Mouse (Mus musculus) midbrain, embryonic 15.5 days (tissue): ENCODE data around the gene Atf6. TPM values are rescaled to one million over a fixed set of nuclear protein-coding genes. Genes with fewer than 3 reads are reported as not detected.

ENCODE experiments used
- ATAC-seq: fragments of 200-750 bp; cut with Nextera tagmentation; replicated peaks from 2 replicates; pipeline ENCODE4 v1.8.0; 2017; ENCODE audit warnings: moderate TSS enrichment
- H3K27ac ChIP-seq: fragments of 300-500 bp; sonication (generic); 2 replicates; pipeline ENCODE4 v1.5.1; 2015; ENCODE audit warnings: mild to moderate bottlenecking, inconsistent platforms
- H3K27me3 ChIP-seq: fragments of 300-500 bp; sonication (generic); replicated peaks from 2 replicates; pipeline ENCODE4 v1.6.1; 2015; ENCODE audit warnings: inconsistent platforms
- H3K36me3 ChIP-seq: fragments of 300-500 bp; sonication (generic); replicated peaks from 2 replicates; pipeline ENCODE4 v1.6.1; 2015; ENCODE audit warnings: inconsistent platforms
- H3K4me1 ChIP-seq: fragments of 300-500 bp; sonication (generic); 2 replicates; pipeline ENCODE4 v1.6.1; 2015; ENCODE audit warnings: inconsistent platforms
- H3K4me2 ChIP-seq: fragments of 300-500 bp; sonication (generic); 2 replicates; pipeline ENCODE4 v1.6.1; 2015; ENCODE audit warnings: inconsistent platforms, mild to moderate bottlenecking, moderate library complexity
- H3K4me3 ChIP-seq: fragments of 300-500 bp; sonication (generic); 2 replicates; pipeline ENCODE4 v1.5.1; 2015; ENCODE audit warnings: mild to moderate bottlenecking, inconsistent platforms
- H3K9ac ChIP-seq: fragments of 300-500 bp; sonication (generic); 2 replicates; pipeline ENCODE4 v1.6.1; 2015; ENCODE audit warnings: mild to moderate bottlenecking, inconsistent platforms
- H3K9me3 ChIP-seq: fragments of 300-500 bp; sonication (generic); 2 replicates; pipeline ENCODE4 v1.6.1; 2016; ENCODE audit warnings: inconsistent platforms
- WGBS: fragments of 180-500 bp; shearing (Covaris S2); methylation state at CpG from one replicate; pipeline ENCODE4 v1.1.7; 2015; ENCODE audit warnings: mixed read lengths; 5-methylcytosine and 5-hydroxymethylcytosine counted together
- polyA plus RNA-seq: library from polyadenylated mRNA; unstranded; fragments of >200 nt; fragmentation: Nextera tagmentation; extraction: Ambion mirVana; gene quantifications from 2 replicates; pipeline ENCODE4 v1.2.1, GENCODE M21; 2015

Atf6 gene
- polyA plus RNA-seq, 1 experiment from 2014 or later, result 8.3 TPM

GRCm38 (mm10) chr1:170896651-170897281, 29.2 kb upstream of the Atf6 start:
- Histone ChIP-seq H3K9me3 (no peaks in the 10 kb centered on the region), H3K27me3 (no peaks in the 10 kb centered on the region; the same call in 1 of the 2 replicates), H3K4me2 (no peak overlapping the region), H3K27ac (no peak overlapping the region), H3K4me1 (no peaks in the 10 kb centered on the region), H3K9ac (no peak overlapping the region), H3K4me3 (no peak overlapping the region), H3K36me3 (no peaks in the 10 kb centered on the region)
- ATAC-seq, result no peak
- WGBS, result 81% methylated on average over 5 of the region's 5 CpGs

- H3K9ac ChIP-seq, result no peak overlapping the region
- ATAC-seq, result no peak
- no peaks in the 10 kb centered on the region; the same call in 1 of the 2 replicates for H3K27me3 ChIP-seq
- no peaks in the 10 kb centered on the region for H3K9me3 ChIP-seq
- 65% methylated on average over 9 of the region's 9 CpGs for WGBS
- H3K27ac ChIP-seq, result no peak overlapping the region
- no peaks in the 10 kb centered on the region for H3K4me1 ChIP-seq
- H3K4me2 ChIP-seq, result no peak overlapping the region
- no peaks in the 10 kb centered on the region for H3K36me3 ChIP-seq
- no peak overlapping the region for H3K4me3 ChIP-seq
Measured at GRCm38 (mm10) chr1:170894603-170895602, 27.3 kb upstream of the Atf6 start.

- H3K27ac ChIP-seq, result no peak overlapping the region
- no peaks in the 10 kb centered on the region for H3K4me1 ChIP-seq
- no peak for ATAC-seq
- H3K9me3 ChIP-seq, result no peaks in the 10 kb centered on the region
- no peak overlapping the region for H3K4me3 ChIP-seq
- H3K27me3 ChIP-seq, result no peaks in the 10 kb centered on the region
- H3K9ac ChIP-seq, result no peak overlapping the region
- no peaks in the 10 kb centered on the region for H3K36me3 ChIP-seq
- 39% methylated on average over 1 of the region's 1 CpGs for WGBS
- H3K4me2 ChIP-seq, result no peak overlapping the region
Measured at GRCm38 (mm10) chr1:170892279-170892678, 24.7 kb upstream of the Atf6 start.

- Histone ChIP-seq H3K4me1 (no peaks in the 10 kb centered on the region), H3K36me3 (no peaks in the 10 kb centered on the region), H3K27me3 (no peaks in the 10 kb centered on the region), H3K4me3 (no peak overlapping the region), H3K9ac (no peak overlapping the region), H3K27ac (no peak overlapping the region), H3K4me2 (no peak overlapping the region), H3K9me3 (no peaks in the 10 kb centered on the region)
- ATAC-seq, result no peak
- 70% methylated on average over 2 of the region's 2 CpGs for WGBS
Measured at GRCm38 (mm10) chr1:170891646-170892045, 24.1 kb upstream of the Atf6 start.

DNA sequence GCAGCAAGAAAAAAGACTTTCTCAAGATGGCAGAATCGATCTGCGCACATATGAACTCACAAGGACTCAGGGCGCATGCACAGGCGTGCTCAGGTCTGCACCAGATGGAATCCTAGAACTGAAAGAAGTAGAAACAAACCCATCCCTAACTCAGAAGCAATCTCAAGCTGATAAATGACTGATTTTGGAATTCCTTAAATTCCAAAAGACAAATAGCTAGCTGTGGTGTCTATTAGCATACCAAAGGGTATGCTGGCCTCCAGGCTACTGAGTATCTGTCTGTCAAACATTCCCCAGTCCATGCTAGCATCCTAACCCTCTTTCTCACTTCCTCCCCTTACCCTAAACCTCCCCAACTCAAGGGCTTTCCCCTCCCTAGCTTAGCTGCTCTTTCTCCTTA, 21.7 kb upstream of the Atf6 start:
- Histone ChIP-seq H3K36me3 (no peaks in the 10 kb centered on the region), H3K9me3 (no peaks in the 10 kb centered on the region), H3K4me3 (no peak overlapping the region), H3K4me2 (no peak overlapping the region), H3K27me3 (no peaks in the 10 kb centered on the region), H3K4me1 (peaks cover 6% of the 10 kb centered on the region), H3K27ac (no peak overlapping the region), H3K9ac (no peak overlapping the region)
- WGBS, result 74% methylated on average over 4 of the region's 4 CpGs
- no peak for ATAC-seq

GRCm38 (mm10) chr1:170886044-170886458, 18.5 kb upstream of the Atf6 start:
- 55% methylated on average over 6 of the region's 6 CpGs for WGBS
- Histone ChIP-seq H3K36me3 (no peaks in the 10 kb centered on the region), H3K27me3 (no peaks in the 10 kb centered on the region), H3K4me1 (peaks cover 22% of the 10 kb centered on the region), H3K27ac (no peak overlapping the region), H3K4me3 (no peak overlapping the region), H3K4me2 (no peak overlapping the region), H3K9ac (no peak overlapping the region), H3K9me3 (no peaks in the 10 kb centered on the region)
- no peak for ATAC-seq

GRCm38 (mm10) chr1:170884978-170885561, 17.5 kb upstream of the Atf6 start, which contains the start of the genes Gm26620 and Dusp12:
TSS of gene Gm26620 (plus strand) at chr1:170885065.
TSS of gene Dusp12 (minus strand) at chr1:170885540.
- H3K27ac ChIP-seq, result peak within 1 kb of the TSS; percentile 88
- peak within 1 kb of the TSS; percentile 85 for H3K4me3 ChIP-seq
- no peaks in the 10 kb centered on the region for H3K27me3 ChIP-seq
- no peaks in the 10 kb centered on the region for H3K9me3 ChIP-seq
- peak within 1 kb of the TSS; percentile 62 for H3K4me2 ChIP-seq
- ATAC-seq, result peak; percentile 97
- H3K9ac ChIP-seq, result peak within 1 kb of the TSS; percentile 93
- H3K36me3 ChIP-seq, result peaks cover 4% of the 10 kb centered on the region; the same call in 1 of the 2 replicates
- peaks cover 22% of the 10 kb centered on the region for H3K4me1 ChIP-seq
- WGBS, result under 1% methylated on average over 46 of the region's 46 CpGs

GRCm38 (mm10) chr1:170884390-170884789, 16.8 kb upstream of the Atf6 start:
- WGBS, result 33% methylated on average over 8 of the region's 8 CpGs
- peak overlapping the region; percentile 88; the same call in 1 of the 2 replicates for H3K27ac ChIP-seq
- no peaks in the 10 kb centered on the region for H3K27me3 ChIP-seq
- H3K4me2 ChIP-seq, result peak overlapping the region; percentile 62
- no peaks in the 10 kb centered on the region for H3K9me3 ChIP-seq
- ATAC-seq, result peak; percentile 19; the same call in 1 of the 2 replicates
- peaks cover 22% of the 10 kb centered on the region for H3K4me1 ChIP-seq
- peak overlapping the region; percentile 85 for H3K4me3 ChIP-seq
- H3K36me3 ChIP-seq, result peaks cover 8% of the 10 kb centered on the region; the same call in 1 of the 2 replicates
- H3K9ac ChIP-seq, result peak overlapping the region; percentile 93

DNA sequence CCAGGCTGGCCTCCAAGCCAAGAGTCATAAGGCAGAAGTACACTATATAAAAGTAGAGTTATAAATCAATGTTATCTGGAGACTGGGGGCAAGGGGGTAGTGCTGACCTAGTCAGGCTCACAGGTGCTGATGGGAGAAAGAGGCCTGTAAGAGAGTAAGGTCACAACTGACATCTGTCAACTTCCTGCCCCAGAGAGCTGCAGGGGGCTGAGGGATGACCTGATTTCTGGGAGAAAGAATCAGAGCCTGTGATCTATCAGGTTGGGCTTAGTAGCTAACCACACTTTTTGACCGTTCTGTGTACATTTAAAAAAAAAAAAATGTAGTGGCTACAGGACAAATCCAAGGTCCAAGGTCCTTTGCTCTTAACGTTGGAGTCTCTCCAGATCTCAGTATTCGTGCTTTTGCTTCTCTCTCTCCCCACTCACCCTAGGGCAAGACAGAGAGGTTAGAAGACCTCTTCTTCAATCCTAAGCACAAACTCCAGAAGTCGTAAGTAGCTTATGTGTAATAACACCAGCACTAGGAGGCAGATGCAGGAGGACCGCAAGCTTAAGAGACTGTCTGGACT, 15.4 kb upstream of the Atf6 start:
- 92% methylated on average over 5 of the region's 5 CpGs for WGBS

DNA sequence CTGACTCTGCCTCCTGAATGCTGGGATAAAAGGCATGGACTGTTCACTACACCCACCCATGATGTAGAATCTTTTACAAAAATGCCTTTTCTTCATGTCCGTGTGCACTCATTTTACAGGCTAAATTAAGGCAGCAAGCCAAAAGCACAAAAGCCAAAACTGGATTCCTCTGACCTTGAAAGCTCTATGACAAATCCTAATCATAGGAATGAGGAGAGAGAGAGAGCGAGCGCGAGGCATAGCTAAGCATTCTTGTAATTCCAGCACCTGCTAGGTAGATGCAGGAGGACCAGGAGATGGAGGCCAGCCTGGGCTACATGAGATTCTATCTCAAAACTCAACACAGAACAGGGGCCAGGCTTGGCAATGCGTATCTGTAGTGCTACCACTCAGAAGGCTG, 9.3 kb upstream of the Atf6 start:
- 96% methylated on average over 5 of the region's 5 CpGs for WGBS
- Histone ChIP-seq H3K4me2 (no peak overlapping the region), H3K4me3 (no peak overlapping the region), H3K4me1 (no peaks in the 10 kb centered on the region), H3K27ac (no peak overlapping the region), H3K9ac (no peak overlapping the region), H3K36me3 (peaks cover 28% of the 10 kb centered on the region; the same call in 1 of the 2 replicates), H3K27me3 (no peaks in the 10 kb centered on the region), H3K9me3 (no peaks in the 10 kb centered on the region)
- no peak for ATAC-seq

More for the DNA sequence above, 15.4 kb upstream of the Atf6 start:
- Histone ChIP-seq H3K4me1 (peaks cover 22% of the 10 kb centered on the region), H3K4me2 (no peak overlapping the region), H3K27ac (no peak overlapping the region), H3K9ac (no peak overlapping the region), H3K4me3 (no peak overlapping the region), H3K9me3 (no peaks in the 10 kb centered on the region), H3K36me3 (peaks cover 13% of the 10 kb centered on the region; the same call in 1 of the 2 replicates), H3K27me3 (no peaks in the 10 kb centered on the region)
- no peak for ATAC-seq

- H3K4me3 ChIP-seq, result no peak overlapping the region
- WGBS, result 88% methylated on average over 3 of the region's 3 CpGs
- no peaks in the 10 kb centered on the region for H3K4me1 ChIP-seq
- H3K27ac ChIP-seq, result no peak overlapping the region
- H3K4me2 ChIP-seq, result no peak overlapping the region
- H3K9ac ChIP-seq, result no peak overlapping the region
- no peaks in the 10 kb centered on the region for H3K27me3 ChIP-seq
- H3K36me3 ChIP-seq, result peaks cover 33% of the 10 kb centered on the region
- no peaks in the 10 kb centered on the region for H3K9me3 ChIP-seq
- no peak for ATAC-seq
Measured at GRCm38 (mm10) chr1:170875676-170876075, 8.1 kb upstream of the Atf6 start.

GRCm38 (mm10) chr1:170871961-170872360, 4.4 kb upstream of the Atf6 start:
- 96% methylated on average over 2 of the region's 2 CpGs for whole genome bisulfite sequencing
- H3K36me3 ChIP-seq, result peaks cover 18% of the 10 kb centered on the region
- no peaks in the 10 kb centered on the region for H3K9me3 ChIP-seq
- no peak for ATAC-seq
- no peak overlapping the region for H3K27ac ChIP-seq
- no peaks in the 10 kb centered on the region for H3K27me3 ChIP-seq
- H3K4me2 ChIP-seq, result no peak overlapping the region
- H3K9ac ChIP-seq, result no peak overlapping the region
- H3K4me1 ChIP-seq, result peaks cover 2% of the 10 kb centered on the region
- no peak overlapping the region for H3K4me3 ChIP-seq
